Mouse (Mus musculus) CH12.LX (cell line): ENCODE results near the gene AW146154.
"Not testable (repeated sequence)": the region's sequence is repeated elsewhere in the genome, so short reads cannot be mapped to it uniquely, and the experiment has no call there.

Source experiments
- CTCF ChIP-seq, 2 experiments: IDR thresholded peaks in 1 of 2; conservative IDR thresholded peaks in 1 of 2; 2 replicates each; pipeline ENCODE4 v1.5.1; 2011 to 2012; ENCODE audit warnings: low read depth in 2 of 2, low read length in 2 of 2, improper control_type of control experiment in 1 of 2, inconsistent platforms in 1 of 2, mild to moderate bottlenecking in 1 of 2, moderate library complexity in 1 of 2
- EP300 ChIP-seq: IDR thresholded peaks from 2 replicates; pipeline ENCODE4 v1.6.1; 2011; ENCODE audit warnings: low read length, improper control_type of control experiment
- POLR2A ChIP-seq: IDR thresholded peaks from 2 replicates; pipeline ENCODE4 v1.6.1; 2011; ENCODE audit warnings: low read depth, mild to moderate bottlenecking, improper control_type of control experiment, low read length
- RAD21 ChIP-seq: IDR thresholded peaks from 2 replicates; pipeline ENCODE4 v1.6.1; 2011; ENCODE audit warnings: low read depth, mild to moderate bottlenecking, low read length, improper control_type of control experiment, moderate library complexity
- ZMIZ1 ChIP-seq: IDR thresholded peaks from 2 replicates; pipeline ENCODE4 v1.6.1; 2012; ENCODE audit warnings: low read depth, mild to moderate bottlenecking, inconsistent platforms, low read length, improper control_type of control experiment

- TF ChIP-seq RAD21; CTCF (conservative IDR thresholded peaks at IDR 0.05 in 1 of 2, IDR thresholded peaks at IDR 0.05 in 1 of 2; ENCODE audit: low read depth in 2 of 2, low read length in 2 of 2); POLR2A; EP300; ZMIZ1: not testable (repeated sequence)
Measured at GRCm38 (mm10) chr7:41499018-41499388, 687 bp downstream of the AW146154 start.
